Mouse (Mus musculus) left cerebral cortex, postnatal 14 days (tissue): ENCODE data around the gene Prkn. TPM values are rescaled to one million over a fixed set of nuclear protein-coding genes. Genes with fewer than 3 reads are reported as not detected.

ENCODE experiments used
- DNase-seq, 2 experiments: peaks; one replicate each; pipeline ENCODE4 v3.0.0; 2021 to 2022; ENCODE audit warnings: low spot score in 2 of 2, mixed read lengths in 1 of 2
- intact Hi-C: fragments of 180-260 bp; cut with DNase I; formaldehyde crosslinking; loops from one replicate; pipeline ENCODE4 v1.15.1; 2025
- total RNA-seq, 2 experiments: library from RNA; stranded (reverse); gene quantifications; 2 replicates each; pipeline ENCODE4 v1.2.3; 2021

Prkn gene
- total RNA-seq, 2 experiments from 2014 or later = 16.3 to 16.7 TPM

- no peak for DNase-seq
- intact Hi-C loops = no loop called here
Measured at GRCm38 (mm10) chr17:11229426-11229825, 389.2 kb downstream of the Prkn start.

- DNase-seq = no peak
- intact Hi-C loops = no loop called here
Measured at GRCm38 (mm10) chr17:11230604-11231395, 390.6 kb downstream of the Prkn start.

DNA sequence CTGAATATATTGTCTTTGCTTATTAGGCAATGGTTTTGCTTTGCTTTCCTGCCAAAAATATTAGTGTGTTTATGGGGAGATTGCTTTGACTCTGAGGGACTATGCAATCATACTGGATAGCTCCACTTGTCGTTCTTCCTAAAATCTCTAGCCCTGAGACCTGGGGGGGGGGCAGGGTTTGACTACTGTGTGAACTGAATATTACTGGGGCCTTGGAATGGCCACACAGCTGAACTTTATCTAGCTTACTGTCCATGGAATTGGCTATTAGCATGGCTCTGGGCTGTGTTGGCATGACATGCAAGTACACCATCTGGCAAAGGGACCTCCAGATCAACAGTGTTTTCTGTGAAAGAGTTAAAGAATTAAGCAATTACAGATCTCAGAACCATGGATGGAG is 395.1 kb downstream of the Prkn start:
- intact Hi-C loops = no loop called here

GRCm38 (mm10) chr17:11245040-11245439 is 404.9 kb downstream of the Prkn start:
- intact Hi-C loops = no loop called here
- DNase-seq = no peak

More for the DNA sequence above, 395.1 kb downstream of the Prkn start:
- no peak for DNase-seq

DNA sequence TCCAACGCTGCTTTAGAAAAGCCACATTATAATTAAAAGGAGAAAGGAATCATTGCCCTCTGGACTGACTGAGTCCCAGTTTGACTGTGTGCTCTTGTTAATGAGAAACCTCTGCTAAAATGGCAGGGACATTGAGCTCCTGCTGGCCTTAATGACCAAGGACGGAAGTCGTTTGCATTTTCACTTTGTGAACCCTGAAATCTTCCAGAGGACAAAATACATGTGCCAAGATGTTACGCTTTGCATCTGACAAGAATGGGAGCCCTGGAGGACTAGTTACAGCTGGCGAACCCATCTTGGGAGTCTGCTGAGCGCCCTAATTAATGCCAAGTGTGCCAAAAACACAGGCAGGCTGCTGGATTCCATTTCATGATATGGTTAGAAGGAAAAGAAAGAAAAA is 409.0 kb downstream of the Prkn start:
- intact Hi-C loops = no loop called here
- no peak for DNase-seq

- no peak for DNase-seq
- intact Hi-C loops = no loop called here
Measured at GRCm38 (mm10) chr17:11260663-11261062, 420.5 kb downstream of the Prkn start.

- no peak for DNase-seq
- intact Hi-C loops = no loop called here
Measured at GRCm38 (mm10) chr17:11261679-11262078, 421.5 kb downstream of the Prkn start.

GRCm38 (mm10) chr17:11267951-11268350 is 427.8 kb downstream of the Prkn start:
- intact Hi-C loops = no loop called here
- DNase-seq = no peak

DNA sequence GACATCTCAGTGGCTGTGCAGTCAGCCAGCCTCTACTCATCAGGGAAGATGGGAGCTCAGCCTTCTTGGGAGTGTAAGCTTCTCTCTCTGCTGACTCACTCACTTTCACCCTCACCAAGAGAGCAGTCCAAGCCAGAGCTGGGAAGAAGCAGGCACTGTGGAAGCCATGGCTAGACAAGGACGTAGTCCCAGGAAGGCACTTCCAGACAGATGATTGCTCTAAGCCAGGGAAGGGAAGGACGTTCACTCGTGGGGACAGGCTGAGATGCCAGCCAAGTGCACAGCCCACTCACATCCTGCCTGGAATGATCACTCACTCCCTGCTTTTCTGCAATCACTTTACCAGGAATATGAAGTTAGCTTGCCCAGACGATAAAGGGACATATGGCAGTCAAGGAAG is 430.0 kb downstream of the Prkn start:
- DNase-seq = peak in 1 of 2 experiments; percentile 9
- intact Hi-C loops = no loop called here

DNA sequence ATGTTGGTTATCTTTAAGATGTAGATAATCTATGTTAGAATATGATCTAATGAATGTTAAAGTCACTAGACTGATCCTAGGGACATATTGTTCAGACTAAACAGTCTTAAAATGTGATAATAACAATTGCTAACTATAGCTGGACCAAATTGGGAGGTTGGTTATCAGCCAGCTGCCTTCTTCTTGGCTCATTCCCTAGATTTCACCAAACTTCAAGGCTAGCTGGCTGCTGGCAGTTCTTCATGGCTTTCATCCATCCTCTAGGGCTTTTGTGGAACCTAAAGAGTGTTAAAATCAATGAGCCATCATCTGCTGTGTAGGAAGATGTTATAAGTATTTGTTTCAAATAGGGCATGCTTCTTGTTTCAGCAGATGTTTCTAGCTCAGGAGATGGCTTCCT is 431.7 kb downstream of the Prkn start:
- intact Hi-C loops = no loop called here
- DNase-seq = peak; percentile 41 to 54

GRCm38 (mm10) chr17:11284246-11284645 is 444.1 kb downstream of the Prkn start:
- no peak for DNase-seq
- intact Hi-C loops = no loop called here

GRCm38 (mm10) chr17:11290183-11290582 is 450.0 kb downstream of the Prkn start:
- intact Hi-C loops = no loop called here
- DNase-seq = no peak

- intact Hi-C loops = no loop called here
- DNase-seq = peak; percentile 30 to 44
Measured at GRCm38 (mm10) chr17:11303116-11303515, 462.9 kb downstream of the Prkn start.

DNA sequence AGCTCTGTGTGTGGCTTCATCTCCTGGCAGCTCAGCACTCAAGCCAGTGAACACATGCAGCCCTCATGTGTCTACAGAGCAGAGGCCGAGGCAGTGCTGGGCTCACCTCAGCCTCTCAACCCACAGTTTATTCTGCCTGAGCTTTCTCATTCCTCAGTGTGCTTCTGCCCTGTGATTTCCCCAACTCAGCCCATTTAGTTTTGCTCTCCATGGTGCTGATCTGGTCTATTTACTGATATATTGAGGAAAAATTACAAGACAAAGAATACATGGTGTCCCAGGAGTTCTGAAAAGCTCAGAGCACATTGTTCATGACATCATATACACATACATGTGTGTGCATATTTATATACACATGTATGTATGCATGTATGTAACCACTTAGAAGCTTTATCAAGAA is 469.7 kb downstream of the Prkn start:
- intact Hi-C loops = no loop called here
- no peak for DNase-seq

GRCm38 (mm10) chr17:11314163-11314562 is 474.0 kb downstream of the Prkn start:
- intact Hi-C loops = no loop called here
- DNase-seq = no peak

- no peak for DNase-seq
- intact Hi-C loops = no loop called here
Measured at GRCm38 (mm10) chr17:11315675-11316074, 475.5 kb downstream of the Prkn start.

GRCm38 (mm10) chr17:11318946-11319345 is 478.8 kb downstream of the Prkn start:
- DNase-seq = no peak

GRCm38 (mm10) chr17:11319666-11320360 is 479.6 kb downstream of the Prkn start:
- no peak for DNase-seq
- intact Hi-C loops = no loop called here

More at GRCm38 (mm10) chr17:11318946-11319345, 478.8 kb downstream of the Prkn start:
- intact Hi-C loops = no loop called here

DNA sequence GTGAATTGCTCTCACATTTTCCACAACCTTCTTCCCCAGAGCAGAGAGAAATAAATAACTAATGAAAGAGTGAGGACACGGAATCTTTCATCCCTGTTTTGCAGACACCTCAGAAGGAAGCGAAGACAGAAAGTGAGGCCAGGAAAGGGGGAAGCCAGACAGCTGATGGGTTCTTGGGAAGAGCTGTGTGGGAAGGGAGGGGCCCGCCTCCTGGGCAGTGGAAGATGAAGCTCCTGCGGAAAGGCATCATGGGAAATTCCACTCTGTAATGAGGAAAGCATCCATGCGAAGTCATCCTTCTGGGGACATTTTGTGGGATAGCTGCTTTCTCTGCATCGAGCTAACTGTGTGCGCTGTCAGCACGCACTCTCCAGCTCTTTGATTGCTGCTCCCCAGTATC is 491.9 kb downstream of the Prkn start:
- DNase-seq = peak in 1 of 2 experiments; percentile 6
- intact Hi-C loops = no loop called here

GRCm38 (mm10) chr17:11333741-11334140 is 493.6 kb downstream of the Prkn start:
- intact Hi-C loops = no loop called here
- no peak for DNase-seq

GRCm38 (mm10) chr17:11336156-11336555 is 496.0 kb downstream of the Prkn start:
- intact Hi-C loops = no loop called here
- DNase-seq = peak in 1 of 2 experiments; percentile 49
